Mouse (Mus musculus) lung, postnatal 0 days (tissue): Measurements from ENCODE around the gene Prrc2b.

Source experiments
- CTCF ChIP-seq: IDR thresholded peaks from 2 replicates; pipeline ENCODE4 v1.5.1; 2016; ENCODE audit warnings: antibody characterized with exemption, mild to moderate bottlenecking
- EP300 ChIP-seq: IDR thresholded peaks from 2 replicates; pipeline ENCODE4 v1.6.1; 2016; ENCODE audit warnings: antibody characterized with exemption, mild to moderate bottlenecking, control low read depth

GRCm38 (mm10) chr2:32187019-32187551 is 36.2 kb downstream of the Prrc2b start:
- no peak for TF ChIP-seq CTCF
- TF ChIP-seq EP300: no peak
